Mouse (Mus musculus) adrenal gland (tissue): ENCODE measurements around the gene Cdk5rap2.

Experiments
- intact Hi-C: fragments of 180-260 bp; cut with DNase I; formaldehyde crosslinking; loops from one replicate; pipeline ENCODE4 v1.15.1; 2025

Cdk5rap2 gene

GRCm38 (mm10) chr4:70355659-70356350 lies 54.4 kb downstream of the Cdk5rap2 start:
- intact Hi-C loops: loop anchor here (2.0 to 10.0 kb wide), 3 partner anchors 49 to 1161 kb away; no protein-coding TSS in a partner anchor

GRCm38 (mm10) chr4:70354448-70354847 lies 55.8 kb downstream of the Cdk5rap2 start:
- intact Hi-C loops: loop anchor here (10.0 kb wide), 1 partner anchor 1160 kb away; no protein-coding TSS in a partner anchor

GRCm38 (mm10) chr4:70353656-70354055 lies 56.6 kb downstream of the Cdk5rap2 start:
- intact Hi-C loops: loop anchor here (2.0 to 10.0 kb wide), 2 partner anchors 21 to 1159 kb away; no protein-coding TSS in a partner anchor

- intact Hi-C loops: no loop called here
These were observed 74.6 kb downstream of the Cdk5rap2 start for GRCm38 (mm10) chr4:70335444-70336144.

- intact Hi-C loops: no loop called here
These were observed 75.2 kb downstream of the Cdk5rap2 start for GRCm38 (mm10) chr4:70334995-70335394.

- intact Hi-C loops: loop anchor here (2.0 kb wide), 1 partner anchor 20 kb away; no protein-coding TSS in a partner anchor
These were observed 77.3 kb downstream of the Cdk5rap2 start for GRCm38 (mm10) chr4:70332981-70333380.

GRCm38 (mm10) chr4:70332576-70332975 lies 77.7 kb downstream of the Cdk5rap2 start:
- intact Hi-C loops: loop anchor here (2.0 kb wide), 1 partner anchor 20 kb away; no protein-coding TSS in a partner anchor

GRCm38 (mm10) chr4:70331181-70331580 lies 79.1 kb downstream of the Cdk5rap2 start:
- intact Hi-C loops: no loop called here

- intact Hi-C loops: no loop called here
These were observed 82.2 kb downstream of the Cdk5rap2 start for GRCm38 (mm10) chr4:70328033-70328432.

GRCm38 (mm10) chr4:70327436-70327835 lies 82.8 kb downstream of the Cdk5rap2 start:
- intact Hi-C loops: no loop called here

GRCm38 (mm10) chr4:70321586-70321985 lies 88.7 kb downstream of the Cdk5rap2 start:
- intact Hi-C loops: no loop called here

GRCm38 (mm10) chr4:70312170-70312569 lies 98.1 kb downstream of the Cdk5rap2 start:
- intact Hi-C loops: no loop called here

- intact Hi-C loops: no loop called here
These were observed 98.7 kb downstream of the Cdk5rap2 start for GRCm38 (mm10) chr4:70311530-70311929.

- intact Hi-C loops: loop anchor here (5.0 kb wide), 3 partner anchors 45 to 1110 kb away; no protein-coding TSS in a partner anchor
These were observed 103.0 kb downstream of the Cdk5rap2 start for GRCm38 (mm10) chr4:70307230-70307629.

- intact Hi-C loops: no loop called here
These were observed 106.4 kb downstream of the Cdk5rap2 start for GRCm38 (mm10) chr4:70303870-70304269.

- intact Hi-C loops: no loop called here
These were observed 109.1 kb downstream of the Cdk5rap2 start for GRCm38 (mm10) chr4:70301187-70301586.

GRCm38 (mm10) chr4:70289361-70289760 lies 120.9 kb downstream of the Cdk5rap2 start:
- intact Hi-C loops: no loop called here

GRCm38 (mm10) chr4:70283163-70283562 lies 127.1 kb downstream of the Cdk5rap2 start:
- intact Hi-C loops: no loop called here

GRCm38 (mm10) chr4:70278882-70279281 lies 131.4 kb downstream of the Cdk5rap2 start:
- intact Hi-C loops: no loop called here

- intact Hi-C loops: no loop called here
These were observed 132.2 kb downstream of the Cdk5rap2 start for GRCm38 (mm10) chr4:70278057-70278456.

GRCm38 (mm10) chr4:70272943-70273342 lies 137.3 kb downstream of the Cdk5rap2 start:
- intact Hi-C loops: loop anchor here (2.0 kb wide), 1 partner anchor 84 kb away; no protein-coding TSS in a partner anchor

- intact Hi-C loops: loop anchor here (2.0 kb wide), 1 partner anchor 84 kb away; no protein-coding TSS in a partner anchor
These were observed 137.7 kb downstream of the Cdk5rap2 start for GRCm38 (mm10) chr4:70272527-70272926.
